Mouse (Mus musculus) intestine, embryonic 14.5 days (tissue): ENCODE data around the gene Fam107b. TPM values are rescaled to one million over a fixed set of nuclear protein-coding genes. Genes with fewer than 3 reads are reported as not detected.

ENCODE experiments used
- ATAC-seq: fragments of 200-750 bp; cut with Nextera tagmentation; replicated peaks from 2 replicates; pipeline ENCODE4 v1.8.0; 2017; ENCODE audit warnings: low read depth, moderate number of reproducible peaks, moderate TSS enrichment, moderate library complexity; ENCODE audit not compliant: low FRiP score, low TSS enrichment
- DNase-seq: peaks from one replicate; pipeline ENCODE4 v3.0.0-alpha.2; 2018; ENCODE audit warnings: low spot score
- H3K27ac ChIP-seq: fragments of 300-500 bp; sonication (generic); 2 replicates; pipeline ENCODE4 v1.5.1; 2014; ENCODE audit warnings: low read depth, mild to moderate bottlenecking, control low read depth
- H3K27me3 ChIP-seq: fragments of 300-500 bp; sonication (generic); replicated peaks from 2 replicates; pipeline ENCODE4 v1.6.1; 2014; ENCODE audit warnings: low read length, control low read depth; ENCODE audit not compliant: control insufficient read depth, insufficient read depth
- H3K36me3 ChIP-seq: fragments of 300-500 bp; sonication (generic); 2 replicates; pipeline ENCODE4 v1.6.1; 2014; ENCODE audit warnings: low read length, control low read depth; ENCODE audit not compliant: control insufficient read depth, insufficient read depth
- H3K4me1 ChIP-seq: fragments of 300-500 bp; sonication (generic); replicated peaks from 2 replicates; pipeline ENCODE4 v1.6.1; 2014; ENCODE audit warnings: low read length, control low read depth, mixed read lengths; ENCODE audit not compliant: control insufficient read depth, insufficient read depth
- H3K4me2 ChIP-seq: fragments of 300-500 bp; sonication (generic); 2 replicates; pipeline ENCODE4 v1.6.1; 2014; ENCODE audit warnings: low read length
- H3K4me3 ChIP-seq: fragments of 300-500 bp; sonication (generic); 2 replicates; pipeline ENCODE4 v1.5.1; 2014; ENCODE audit warnings: low read depth, low read length, control low read depth, mixed read lengths
- H3K9ac ChIP-seq: fragments of 300-500 bp; sonication (generic); 2 replicates; pipeline ENCODE4 v1.6.1; 2014; ENCODE audit warnings: mild to moderate bottlenecking, low read length
- H3K9me3 ChIP-seq: fragments of 300-500 bp; sonication (generic); 2 replicates; pipeline ENCODE4 v1.6.1; 2016; ENCODE audit warnings: low read length, control low read depth; ENCODE audit not compliant: control insufficient read depth
- WGBS: fragments of 180-500 bp; shearing (Covaris S2); extraction: QIAGEN DNeasy Blood & Tissue Kit; methylation state at CpG from one replicate; pipeline ENCODE4 v1.1.7; 2014; 5-methylcytosine and 5-hydroxymethylcytosine counted together
- polyA plus RNA-seq: library from polyadenylated mRNA; unstranded; fragments of >200 nt; fragmentation: Nextera tagmentation; extraction: Ambion mirVana; gene quantifications from 2 replicates; pipeline ENCODE4 v1.2.1, GENCODE M21; 2014

Fam107b gene
- polyA plus RNA-seq, 1 experiment from 2014 or later, result 61.2 TPM

DNA sequence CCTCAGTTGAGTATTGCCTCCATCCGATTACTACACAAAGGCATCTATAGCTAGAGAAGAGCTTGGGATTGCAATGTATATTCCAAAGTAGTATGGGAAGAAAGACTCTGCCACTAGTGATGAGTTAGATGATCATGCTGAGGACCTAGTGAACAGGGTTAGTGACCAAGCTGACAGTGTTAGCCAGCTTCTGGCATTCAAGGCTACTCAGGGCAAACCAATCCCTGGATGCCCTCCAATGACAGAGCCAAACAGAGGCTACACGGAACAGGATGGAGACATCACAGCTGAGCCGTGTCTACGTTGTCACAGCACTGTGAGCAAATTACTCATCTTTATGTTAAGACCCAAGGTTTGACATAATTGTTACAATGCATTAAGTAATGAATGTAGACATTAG is 138.3 kb downstream of the Fam107b start:
- H3K27ac ChIP-seq, result no peak overlapping the region
- H3K9ac ChIP-seq, result no peak overlapping the region
- H3K36me3 ChIP-seq, result no peaks in the 10 kb centered on the region
- H3K27me3 ChIP-seq, result no peaks in the 10 kb centered on the region
- H3K9me3 ChIP-seq, result no peaks in the 10 kb centered on the region
- H3K4me3 ChIP-seq, result no peak overlapping the region
- H3K4me2 ChIP-seq, result no peak overlapping the region
- H3K4me1 ChIP-seq, result peaks cover 7% of the 10 kb centered on the region; the same call in 1 of the 2 replicates
- 89% methylated on average over 4 of the region's 4 CpGs for WGBS
- ATAC-seq, result no peak
- DNase-seq, result no peak

DNA sequence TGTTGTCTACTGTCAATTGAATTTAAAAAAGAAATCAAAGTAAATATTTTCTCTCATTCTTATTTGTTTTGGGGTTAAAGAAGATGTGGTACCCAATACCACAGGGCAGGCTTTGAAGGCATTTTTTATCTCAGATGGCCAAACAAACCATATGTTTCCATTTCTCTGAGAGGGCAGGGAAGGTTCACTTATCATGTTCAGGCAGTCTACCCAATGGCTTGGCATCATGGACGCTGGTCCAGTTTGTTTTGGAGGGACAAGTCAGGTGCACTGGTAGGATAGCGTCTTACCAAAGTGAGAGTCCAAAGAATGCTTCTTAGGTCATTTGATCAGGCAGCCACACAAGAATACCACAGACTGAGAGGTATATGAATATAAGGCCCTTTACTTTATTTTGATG is 139.6 kb downstream of the Fam107b start:
- no peak overlapping the region for H3K4me2 ChIP-seq
- no peaks in the 10 kb centered on the region for H3K36me3 ChIP-seq
- peaks cover 10% of the 10 kb centered on the region; the same call in 1 of the 2 replicates for H3K4me1 ChIP-seq
- H3K9ac ChIP-seq, result no peak overlapping the region
- no peak overlapping the region for H3K27ac ChIP-seq
- no peak overlapping the region for H3K4me3 ChIP-seq
- H3K27me3 ChIP-seq, result no peaks in the 10 kb centered on the region
- DNase-seq, result no peak
- WGBS, result 81% methylated on average over 2 of the region's 2 CpGs
- no peak for ATAC-seq
- no peaks in the 10 kb centered on the region for H3K9me3 ChIP-seq

DNA sequence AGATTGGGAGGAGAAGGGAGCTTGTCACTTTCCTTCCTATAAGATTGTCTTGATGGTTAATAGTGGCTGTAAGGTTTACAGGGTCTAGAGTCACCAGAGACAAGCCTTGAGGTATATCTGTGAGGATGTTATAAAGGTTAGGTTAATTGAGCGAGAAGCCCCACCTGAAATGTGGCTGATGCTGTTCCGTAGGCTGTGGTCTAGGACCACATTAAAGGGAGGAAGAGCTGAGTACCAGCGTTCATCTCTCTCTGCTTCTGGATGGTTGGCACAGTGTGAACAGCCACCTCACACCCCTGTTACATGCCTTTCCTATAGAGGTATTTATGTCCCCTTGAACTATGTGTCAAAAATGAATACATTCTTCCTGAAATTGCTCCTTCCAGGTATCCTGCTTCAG is 140.2 kb downstream of the Fam107b start:
- Histone ChIP-seq H3K9me3 (no peaks in the 10 kb centered on the region), H3K9ac (no peak overlapping the region), H3K4me1 (peaks cover 15% of the 10 kb centered on the region), H3K36me3 (no peaks in the 10 kb centered on the region), H3K4me3 (no peak overlapping the region), H3K27me3 (no peaks in the 10 kb centered on the region), H3K27ac (no peak overlapping the region), H3K4me2 (no peak overlapping the region)
- 93% methylated on average over 3 of the region's 3 CpGs for WGBS
- DNase-seq (no peak), ATAC-seq (no peak)

DNA sequence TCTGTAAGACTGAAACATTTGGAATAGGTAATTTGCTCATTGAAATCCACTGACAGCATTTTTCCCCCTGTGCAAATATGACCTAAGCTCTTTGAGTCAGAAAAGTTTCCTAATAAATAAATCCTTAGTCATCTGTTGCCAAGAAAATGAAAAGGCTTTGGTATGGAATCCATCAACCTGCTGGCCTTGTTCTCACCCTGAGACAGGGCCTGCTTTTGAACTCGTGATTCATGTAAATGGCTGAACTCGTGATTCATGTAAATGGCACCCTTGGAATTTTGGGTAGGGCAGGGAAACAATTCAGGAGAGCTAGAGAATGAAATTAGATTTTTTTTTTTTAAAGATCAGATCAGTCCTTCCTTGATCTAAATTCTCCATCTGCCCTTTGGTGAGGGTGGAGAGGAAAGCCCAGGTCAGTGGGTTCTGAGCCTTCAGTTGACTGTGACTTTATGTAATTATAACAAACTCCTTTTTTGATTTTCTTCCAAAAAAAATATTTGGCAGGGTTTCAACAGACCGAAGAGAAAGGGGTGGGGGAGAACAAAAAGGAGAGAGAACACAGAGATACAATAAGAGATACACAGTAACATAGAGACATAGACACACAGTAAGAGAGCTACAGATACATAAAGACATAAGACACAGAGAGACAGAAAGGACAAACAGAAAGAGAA is 142.2 kb downstream of the Fam107b start:
- WGBS, result 49% methylated on average over 3 of the region's 3 CpGs
- H3K4me3 ChIP-seq, result peak overlapping the region; percentile 94; the same call in 1 of the 2 replicates
- H3K27ac ChIP-seq, result peak overlapping the region; percentile 47; the same call in 1 of the 2 replicates
- ATAC-seq (no peak), DNase-seq (no peak)
- H3K4me2 ChIP-seq, result peak overlapping the region; percentile 71
- H3K27me3 ChIP-seq, result no peaks in the 10 kb centered on the region
- peaks cover 23% of the 10 kb centered on the region for H3K4me1 ChIP-seq
- H3K9me3 ChIP-seq, result no peaks in the 10 kb centered on the region
- no peak overlapping the region; the same call in 1 of the 2 replicates for H3K9ac ChIP-seq
- H3K36me3 ChIP-seq, result no peaks in the 10 kb centered on the region

DNA sequence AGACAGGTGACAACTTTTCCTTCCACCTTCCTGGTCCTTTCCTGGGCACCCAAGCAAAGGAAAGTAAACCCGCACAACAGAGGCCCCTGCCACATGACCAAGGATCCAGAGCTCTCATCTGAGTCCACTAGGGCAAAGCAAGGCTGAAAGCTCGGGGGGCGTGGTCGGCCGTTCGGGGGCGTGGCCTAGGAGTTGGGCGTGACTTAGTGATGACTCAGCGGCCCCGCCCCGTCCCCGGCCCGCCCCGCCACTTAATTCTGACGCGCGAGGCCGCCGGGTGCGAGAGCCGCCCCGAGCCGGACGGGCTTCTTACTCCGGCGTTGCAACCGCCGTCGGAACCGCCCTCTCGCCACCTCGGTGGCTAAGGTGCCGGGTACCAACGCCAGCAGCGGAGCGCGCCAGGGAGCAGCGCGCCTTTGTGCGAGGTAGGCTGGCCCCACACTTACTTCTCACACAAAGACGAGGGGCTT is 143.0 kb downstream of the Fam107b start:
- DNase-seq (peak; percentile 99), ATAC-seq (peak; percentile 93)
- Histone ChIP-seq H3K27ac (peak overlapping the region; percentile 55; the same call in 1 of the 2 replicates), H3K36me3 (no peaks in the 10 kb centered on the region), H3K27me3 (no peaks in the 10 kb centered on the region), H3K4me2 (peak overlapping the region; percentile 71), H3K4me1 (peaks cover 26% of the 10 kb centered on the region), H3K9ac (peak overlapping the region; percentile 97), H3K4me3 (peak overlapping the region; percentile 94), H3K9me3 (no peaks in the 10 kb centered on the region)
- WGBS, result 1% methylated on average over 41 of the region's 41 CpGs

DNA sequence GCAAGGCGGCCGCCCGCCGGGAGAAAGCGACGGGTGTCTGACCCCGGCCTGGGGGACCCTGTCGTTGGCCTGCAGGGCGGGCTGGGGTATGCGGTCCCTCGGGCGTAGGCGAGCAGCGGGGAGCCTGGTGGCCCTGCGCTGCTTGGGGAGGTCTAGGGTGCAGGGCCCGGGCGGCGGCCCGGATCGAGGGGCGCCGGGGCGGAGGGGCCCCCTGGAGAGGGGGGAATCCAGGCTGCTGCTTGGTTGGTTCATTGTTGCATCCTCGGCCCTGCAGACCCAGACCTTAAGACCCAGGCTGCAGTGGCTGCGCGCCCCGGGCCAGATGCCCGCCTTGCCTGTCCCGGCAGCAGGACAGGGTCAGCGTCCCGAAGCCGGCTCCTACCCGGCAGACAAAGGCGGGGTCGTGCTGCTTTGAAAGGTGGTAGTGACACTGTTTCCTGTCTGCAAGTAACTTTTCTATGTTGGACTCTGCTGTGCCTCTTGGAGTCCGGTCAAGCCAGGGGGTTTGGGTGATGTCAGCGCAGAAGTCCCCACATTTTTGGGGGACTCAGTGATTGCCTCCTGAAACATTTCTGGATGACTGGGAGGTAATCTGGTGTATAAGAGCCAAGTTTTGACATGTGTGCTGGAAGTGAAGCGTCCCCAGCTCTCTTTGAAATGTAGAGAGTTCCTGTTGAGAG is 143.5 kb downstream of the Fam107b start:
- no peaks in the 10 kb centered on the region for H3K36me3 ChIP-seq
- H3K4me2 ChIP-seq, result peak overlapping the region; percentile 71
- peak overlapping the region; percentile 94 for H3K4me3 ChIP-seq
- H3K27me3 ChIP-seq, result no peaks in the 10 kb centered on the region
- peak overlapping the region; percentile 97 for H3K9ac ChIP-seq
- no peaks in the 10 kb centered on the region for H3K9me3 ChIP-seq
- DNase-seq (peak; percentile 81), ATAC-seq (peak; percentile 67)
- WGBS, result under 1% methylated on average over 38 of the region's 38 CpGs
- peak overlapping the region; percentile 55; the same call in 1 of the 2 replicates for H3K27ac ChIP-seq
- H3K4me1 ChIP-seq, result peaks cover 26% of the 10 kb centered on the region

DNA sequence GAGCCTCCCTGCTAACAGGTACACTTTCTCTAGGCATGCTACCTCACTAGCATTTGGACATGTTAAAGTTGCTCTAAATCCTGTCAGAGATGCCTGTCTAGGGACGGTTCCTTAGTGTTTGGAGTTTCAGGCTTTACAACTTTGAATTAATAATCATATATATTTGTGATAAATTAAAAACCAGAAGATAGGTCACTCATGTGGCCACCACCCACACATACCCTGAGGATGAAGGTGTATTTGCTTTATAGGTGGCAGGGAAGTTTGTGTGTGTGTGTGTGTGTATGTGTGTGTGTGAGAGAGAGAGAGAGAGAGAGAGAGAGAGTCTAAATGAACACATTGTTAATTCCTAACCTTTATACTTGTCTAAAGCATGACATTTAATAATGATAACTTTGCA is 144.2 kb downstream of the Fam107b start:
- peak overlapping the region; percentile 94 for H3K4me3 ChIP-seq
- ATAC-seq, result no peak
- H3K4me1 ChIP-seq, result peaks cover 26% of the 10 kb centered on the region
- H3K36me3 ChIP-seq, result no peaks in the 10 kb centered on the region
- peak overlapping the region; percentile 97 for H3K9ac ChIP-seq
- no peaks in the 10 kb centered on the region for H3K9me3 ChIP-seq
- WGBS, result 24% methylated on average over 1 of the region's 1 CpGs
- no peaks in the 10 kb centered on the region for H3K27me3 ChIP-seq
- peak overlapping the region; percentile 71 for H3K4me2 ChIP-seq
- DNase-seq, result no peak
- peak overlapping the region; percentile 55; the same call in 1 of the 2 replicates for H3K27ac ChIP-seq

DNA sequence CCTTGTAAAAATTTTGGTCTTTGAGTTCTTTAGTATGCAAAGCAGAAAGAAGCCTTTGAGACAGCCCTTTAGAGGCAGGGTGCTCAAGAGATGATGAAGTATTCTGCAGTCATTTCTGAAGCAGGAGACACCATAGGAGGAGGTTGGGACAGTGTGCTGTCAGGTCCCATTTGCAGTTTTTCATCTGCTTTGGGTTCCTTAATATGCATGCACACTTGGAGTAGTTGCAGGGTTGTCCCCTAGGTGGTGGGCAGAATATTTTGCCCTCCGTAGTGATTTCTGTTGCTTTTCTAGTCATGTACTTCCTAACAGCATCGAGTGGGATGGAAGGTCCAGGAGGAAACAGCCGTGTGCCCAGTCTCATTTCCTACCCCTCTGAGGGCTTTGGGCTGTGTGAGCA is 145.1 kb downstream of the Fam107b start:
- Histone ChIP-seq H3K4me1 (peaks cover 26% of the 10 kb centered on the region), H3K9me3 (no peaks in the 10 kb centered on the region), H3K9ac (no peak overlapping the region), H3K27ac (no peak overlapping the region), H3K27me3 (no peaks in the 10 kb centered on the region), H3K36me3 (no peaks in the 10 kb centered on the region), H3K4me3 (peak overlapping the region; percentile 6; the same call in 1 of the 2 replicates), H3K4me2 (peak overlapping the region; percentile 71)
- DNase-seq (no peak), ATAC-seq (no peak)
- WGBS, result 59% methylated on average over 3 of the region's 3 CpGs
